Comparison of ENCODE assay signal across 17 mouse cellular contexts in genomic region chr1:90272411-90272810, GRCm38 (mm10).
DNase-seq lines count a peak whose midpoint lies in the region; ATAC-seq and TF ChIP-seq lines count a peak whose summit lies in the region.
"Had no signal": no experiment of that assay in that cellular context is flagged by ENCODE, and none has a peak within 500 bp of the region (broad histone marks: within the 10 kb centered on the region; RNA-seq: fewer than 3 reads in every experiment).

No protein-coding gene starts in this region.

- H3K4me2 ChIP-seq in midbrain, postnatal 0 days (ENCODE audit: low read depth, low read length, poor library complexity, severe bottlenecking): no peak overlapping the region
- no peak overlapping the region for H3K4me2 ChIP-seq in midbrain, embryonic 14.5 days (ENCODE audit: low read length)
- H3K4me2 ChIP-seq in stomach, postnatal 0 days (replicated peaks; ENCODE audit: low read depth): no peak overlapping the region
- H3K4me2 ChIP-seq: embryonic facial prominence, embryonic 12.5 days; forebrain, embryonic 12.5 days had no signal

- no peak overlapping the region for H3K27ac ChIP-seq in left cerebral cortex, adult 2 months
- no peak overlapping the region for H3K27ac ChIP-seq in midbrain, postnatal 0 days (ENCODE audit: low read depth, low read length)
- no peak overlapping the region for H3K27ac ChIP-seq in midbrain, embryonic 14.5 days (replicated peaks; ENCODE audit: low read depth, low read length)
- H3K27ac ChIP-seq in stomach, postnatal 0 days (replicated peaks): no peak overlapping the region
- H3K27ac ChIP-seq: embryonic facial prominence, embryonic 12.5 days; forebrain, embryonic 12.5 days; midbrain, embryonic 10.5 days had no signal

- no peaks in the 10 kb centered on the region for H3K36me3 ChIP-seq in midbrain, postnatal 0 days (ENCODE audit: insufficient read depth, low read length)
- no peaks in the 10 kb centered on the region for H3K36me3 ChIP-seq in midbrain, embryonic 14.5 days (ENCODE audit: control insufficient read depth, insufficient read depth, low read length)
- H3K36me3 ChIP-seq in stomach, postnatal 0 days (ENCODE audit: control insufficient read depth, insufficient read depth, low read length): no peaks in the 10 kb centered on the region
- H3K36me3 ChIP-seq: embryonic facial prominence, embryonic 12.5 days; forebrain, embryonic 12.5 days; midbrain, embryonic 10.5 days had no signal

- no peak for TF ChIP-seq POLR2A in brain, embryonic 14.5 days (IDR thresholded peaks at IDR 0.05; ENCODE audit: borderline replicate concordance, extremely low read depth, insufficient read depth, insufficient read length, poor library complexity, severe bottlenecking)

- ATAC-seq in midbrain, postnatal 0 days (ENCODE audit: low FRiP score): no peak
- no peak for ATAC-seq in midbrain, embryonic 14.5 days (ENCODE audit: low FRiP score, low TSS enrichment)
- ATAC-seq in stomach, postnatal 0 days (ENCODE audit: low FRiP score, low TSS enrichment): no peak
- no peak for ATAC-seq in erythroblast, adult 5-6 weeks (replicated peaks; ENCODE audit: low FRiP score, poor library complexity, severe bottlenecking)
- ATAC-seq: CD4-positive, CD25-positive, alpha-beta regulatory T cell, adult 4 months; intestine, embryonic 16.5 days had no signal

- no peaks in the 10 kb centered on the region for H3K27me3 ChIP-seq in midbrain, postnatal 0 days (ENCODE audit: insufficient read depth, low read length)
- H3K27me3 ChIP-seq in midbrain, embryonic 14.5 days (ENCODE audit: control insufficient read depth, insufficient read depth, low read length): no peaks in the 10 kb centered on the region
- H3K27me3 ChIP-seq in stomach, postnatal 0 days (ENCODE audit: control insufficient read depth, insufficient read depth, low read length): no peaks in the 10 kb centered on the region
- H3K27me3 ChIP-seq: embryonic facial prominence, embryonic 12.5 days; forebrain, embryonic 12.5 days had no signal

- no peaks in the 10 kb centered on the region for H3K9me3 ChIP-seq in midbrain, postnatal 0 days (ENCODE audit: low read length)
- H3K9me3 ChIP-seq in midbrain, embryonic 14.5 days (ENCODE audit: control insufficient read depth, low read length): no peaks in the 10 kb centered on the region
- no peaks in the 10 kb centered on the region; the same call in 1 of the 2 replicates for H3K9me3 ChIP-seq in stomach, postnatal 0 days (ENCODE audit: control insufficient read depth, low read length)
- H3K9me3 ChIP-seq: forebrain, embryonic 12.5 days; midbrain, embryonic 10.5 days had no signal

- TF ChIP-seq EP300 in stomach, postnatal 0 days (optimal IDR thresholded peaks at IDR 0.05): no peak

- DNase-seq in left cerebral cortex, adult 2 months (ENCODE audit: extremely low spot score in 1 of 2, low spot score in 2 of 2): no peak
- DNase-seq in left cerebral cortex, adult 8-10 months (ENCODE audit: low spot score in 2 of 2): no peak
- no peak for DNase-seq in midbrain, postnatal 0 days (ENCODE audit: low spot score)
- DNase-seq in midbrain, embryonic 14.5 days: no peak
- DNase-seq in brain, embryonic 14.5 days (ENCODE audit: low read depth): no peak
- no peak for DNase-seq in stomach, postnatal 0 days (ENCODE audit: low spot score)
- DNase-seq: heart, adult 11 months; kidney, postnatal 36 days; lung, postnatal 14 days; right cerebral cortex, postnatal 14 days; thymus, adult 18-20 months had no signal

- H3K4me3 ChIP-seq in left cerebral cortex, adult 2 months: no peak overlapping the region
- no peak overlapping the region for H3K4me3 ChIP-seq in midbrain, postnatal 0 days (ENCODE audit: low read depth, low read length)
- H3K4me3 ChIP-seq in midbrain, embryonic 14.5 days (replicated peaks; ENCODE audit: low read depth, low read length): no peak overlapping the region
- no peak overlapping the region for H3K4me3 ChIP-seq in stomach, postnatal 0 days (ENCODE audit: low read depth, low read length)
- H3K4me3 ChIP-seq: embryonic facial prominence, embryonic 12.5 days; forebrain, embryonic 12.5 days; midbrain, embryonic 10.5 days had no signal

- 96% methylated on average over 5 of the region's 5 CpGs for WGBS in midbrain, postnatal 0 days
- 99% methylated on average over 5 of the region's 5 CpGs for WGBS in midbrain, embryonic 14.5 days
- 98% methylated on average over 5 of the region's 5 CpGs for WGBS in stomach, postnatal 0 days

- TF ChIP-seq CTCF in left cerebral cortex, adult 2 months (IDR thresholded peaks at IDR 0.05): peak; percentile 20
- TF ChIP-seq CTCF in midbrain, postnatal 0 days (IDR thresholded peaks at IDR 0.05): peak; percentile 31
- 0 out of 2 replicates have a peak, but pooled peaks have one; percentile 32 for TF ChIP-seq CTCF in brain, embryonic 14.5 days (IDR thresholded peaks at IDR 0.05; ENCODE audit: borderline replicate concordance, extremely low read depth, insufficient read depth, insufficient read length)
- peak; percentile 40; the same call in 1 of the 2 replicates for TF ChIP-seq CTCF in stomach, postnatal 0 days (IDR thresholded peaks at IDR 0.05; ENCODE audit: low read depth)

- H3K4me1 ChIP-seq in midbrain, postnatal 0 days (ENCODE audit: insufficient read depth, low read length): 0 out of 2 replicates have a peak, but pooled peaks cover 3% of the 10 kb centered on the region
- 0 out of 2 replicates have a peak, but pooled peaks cover 1% of the 10 kb centered on the region for H3K4me1 ChIP-seq in midbrain, embryonic 14.5 days (ENCODE audit: control insufficient read depth, insufficient read depth, low read length)
- H3K4me1 ChIP-seq in stomach, postnatal 0 days (replicated peaks; ENCODE audit: control insufficient read depth, insufficient read depth): no peaks in the 10 kb centered on the region

- H3K9ac ChIP-seq in midbrain, postnatal 0 days (replicated peaks; ENCODE audit: low read length, poor library complexity, severe bottlenecking): no peak overlapping the region
- H3K9ac ChIP-seq in midbrain, embryonic 14.5 days (replicated peaks; ENCODE audit: low read length): no peak overlapping the region
- H3K9ac ChIP-seq in stomach, postnatal 0 days (ENCODE audit: low read length): no peak overlapping the region
- H3K9ac ChIP-seq: embryonic facial prominence, embryonic 12.5 days; forebrain, embryonic 12.5 days had no signal

- intact Hi-C loops in left cerebral cortex, adult 2 months (cut with DNase I): loop anchor here (5.0 kb wide), 1 partner anchor 215 kb away; no protein-coding TSS in a partner anchor
